Mouse (Mus musculus): ENCODE data around the gene Jun.

Jun gene

DNA sequence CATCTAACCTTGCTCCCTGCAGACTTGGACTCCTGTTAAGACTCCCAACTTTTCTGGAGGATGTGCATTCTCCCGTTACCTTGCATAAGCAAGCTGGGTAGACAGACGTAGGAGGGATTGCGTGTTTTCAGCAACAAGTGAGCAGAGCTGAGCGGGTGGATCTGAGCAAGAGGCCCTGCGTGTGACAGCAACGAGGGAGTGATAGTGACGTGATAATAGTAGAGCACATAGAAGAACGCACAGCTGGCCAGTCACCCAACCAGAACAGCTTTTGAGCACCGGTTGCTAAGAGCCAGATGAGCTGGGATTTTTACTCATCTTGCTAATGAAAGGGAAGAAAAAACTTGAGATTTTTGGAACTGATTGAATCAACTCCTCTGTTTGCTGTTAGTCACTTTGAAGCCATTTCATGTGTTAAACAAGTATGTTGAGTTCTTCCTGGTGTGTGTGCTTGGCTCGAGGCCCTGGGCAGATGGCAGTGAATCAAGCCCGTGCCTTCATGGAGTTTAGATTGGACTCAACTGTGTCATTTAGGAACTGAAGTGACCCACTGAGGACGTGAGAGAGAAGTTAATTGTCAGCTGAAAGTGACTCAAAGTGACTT lies 28.6 kb downstream of the Jun start:
- DNase-seq: no peak

DNA sequence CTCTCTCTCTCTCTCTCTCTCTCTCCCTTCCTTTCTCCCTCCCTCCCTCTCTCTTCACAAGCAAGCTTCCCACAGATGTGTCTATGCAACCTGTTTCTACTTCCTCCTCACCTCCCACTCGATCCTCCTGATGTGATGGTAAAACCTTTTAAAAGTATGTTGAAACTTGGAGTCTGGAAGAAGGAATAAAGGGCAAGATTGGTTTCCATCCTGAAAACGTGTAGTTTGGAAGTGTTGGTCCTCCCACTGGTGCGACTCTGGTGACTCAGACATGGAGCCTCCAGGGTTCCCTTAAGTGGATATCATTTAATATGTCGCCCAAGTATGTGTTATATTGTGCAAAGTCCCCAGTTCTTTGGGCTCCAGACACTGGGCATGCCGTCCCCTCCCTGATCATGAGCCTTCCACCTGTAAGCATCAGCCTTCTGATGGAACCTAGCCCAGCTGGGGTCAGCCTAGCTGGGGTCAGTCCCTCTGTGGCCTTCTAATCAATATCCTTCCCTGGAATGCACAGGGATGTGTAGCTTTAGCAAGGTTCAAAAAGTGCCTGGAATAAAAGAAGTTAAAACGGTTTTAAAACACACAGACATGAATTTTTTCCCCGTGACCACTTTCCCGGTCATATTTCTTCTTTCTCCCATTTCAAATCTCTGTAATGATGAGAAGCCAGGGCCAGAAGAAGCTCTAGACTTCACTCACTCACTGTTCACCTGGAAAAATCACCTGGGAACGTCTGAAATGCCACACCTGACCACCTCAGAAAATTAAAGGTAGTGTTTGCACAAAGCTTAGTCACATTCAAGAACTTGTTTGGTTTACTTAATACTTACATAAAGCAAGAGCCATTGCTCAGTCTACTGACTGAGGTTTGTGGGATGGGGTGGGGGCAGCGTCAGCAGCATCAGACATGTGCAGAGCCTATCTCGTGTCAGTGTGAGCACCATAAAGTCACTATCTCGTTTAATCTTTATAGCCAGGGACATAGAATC lies 30.1 kb downstream of the Jun start:
- no peak for DNase-seq

DNA sequence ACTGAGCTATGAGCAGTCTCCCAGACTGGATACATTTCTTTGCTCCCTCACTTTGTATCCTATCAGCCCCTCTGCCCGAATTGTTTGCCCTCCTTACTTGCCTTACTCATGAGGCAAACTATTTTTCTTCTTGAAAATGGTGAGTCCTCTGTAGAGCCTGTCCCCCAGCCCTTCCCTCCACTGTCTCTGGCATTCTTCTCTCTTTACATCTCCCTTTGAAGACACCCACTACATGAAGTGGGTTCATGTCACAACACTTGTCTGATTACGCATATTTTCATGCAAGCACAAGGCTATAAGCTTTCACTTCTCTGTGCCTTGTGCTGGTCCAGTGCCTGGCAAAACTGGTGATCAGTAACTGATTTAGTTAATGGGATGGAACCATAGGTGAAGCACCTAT lies 31.8 kb downstream of the Jun start:
- no peak for DNase-seq

DNA sequence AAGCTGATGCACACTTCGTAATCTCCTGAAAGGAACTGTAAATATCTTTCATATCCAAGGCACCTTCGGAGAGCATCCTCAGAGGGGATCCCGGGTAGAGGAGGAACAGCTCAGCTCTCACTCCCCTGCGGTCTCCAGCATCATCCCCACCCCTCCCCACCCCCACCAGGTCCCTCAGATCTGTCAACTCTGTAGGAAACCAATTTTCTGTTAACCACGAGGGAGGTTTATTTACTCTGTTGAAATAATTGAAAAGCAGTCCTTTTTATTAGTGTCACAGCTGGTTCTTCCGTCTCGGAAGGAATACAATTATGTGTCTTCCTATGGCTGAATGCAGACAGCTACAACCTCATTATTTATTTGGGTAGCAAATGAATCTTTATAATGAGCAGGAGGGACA lies 33.8 kb downstream of the Jun start:
- DNase-seq: no peak

DNA sequence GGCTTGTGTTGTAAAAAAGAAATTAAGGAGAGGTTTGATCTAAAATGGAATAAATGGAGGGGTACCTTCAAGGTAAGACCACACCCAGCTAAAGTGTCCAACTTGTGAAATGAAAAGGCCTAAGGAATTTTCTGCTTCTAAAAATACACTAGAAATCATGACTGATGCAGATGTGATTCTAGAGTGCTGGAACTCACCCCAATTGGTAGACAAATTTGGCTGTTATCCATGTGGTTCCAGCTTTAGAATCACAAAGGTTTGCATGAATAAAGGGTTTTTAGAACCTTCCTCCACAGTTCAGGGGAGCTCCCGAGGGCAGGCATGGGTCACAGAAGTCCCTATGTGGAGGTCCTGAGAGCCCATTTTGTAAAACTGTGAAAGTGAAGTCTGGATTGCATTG lies 39.3 kb downstream of the Jun start:
- DNase-seq: no peak

DNA sequence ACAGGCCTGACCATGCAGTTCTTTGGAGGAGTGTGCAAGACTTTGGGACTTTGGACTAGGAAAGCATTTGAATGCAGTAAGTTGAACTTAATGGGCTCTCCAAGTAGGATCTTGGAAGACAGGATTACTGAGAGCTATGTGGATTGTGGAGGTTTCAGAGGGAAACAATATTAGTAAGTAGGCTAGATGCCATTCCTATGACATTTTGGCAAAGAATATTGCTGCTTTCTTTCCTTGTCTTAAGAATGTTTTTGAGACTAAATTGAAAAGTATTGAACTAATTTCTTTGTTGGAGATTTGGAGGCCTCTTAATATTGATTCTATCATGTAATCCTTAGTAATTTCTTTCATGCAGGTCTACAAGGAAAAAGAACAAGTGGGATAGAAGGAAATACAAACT lies 39.8 kb downstream of the Jun start:
- DNase-seq: no peak

DNA sequence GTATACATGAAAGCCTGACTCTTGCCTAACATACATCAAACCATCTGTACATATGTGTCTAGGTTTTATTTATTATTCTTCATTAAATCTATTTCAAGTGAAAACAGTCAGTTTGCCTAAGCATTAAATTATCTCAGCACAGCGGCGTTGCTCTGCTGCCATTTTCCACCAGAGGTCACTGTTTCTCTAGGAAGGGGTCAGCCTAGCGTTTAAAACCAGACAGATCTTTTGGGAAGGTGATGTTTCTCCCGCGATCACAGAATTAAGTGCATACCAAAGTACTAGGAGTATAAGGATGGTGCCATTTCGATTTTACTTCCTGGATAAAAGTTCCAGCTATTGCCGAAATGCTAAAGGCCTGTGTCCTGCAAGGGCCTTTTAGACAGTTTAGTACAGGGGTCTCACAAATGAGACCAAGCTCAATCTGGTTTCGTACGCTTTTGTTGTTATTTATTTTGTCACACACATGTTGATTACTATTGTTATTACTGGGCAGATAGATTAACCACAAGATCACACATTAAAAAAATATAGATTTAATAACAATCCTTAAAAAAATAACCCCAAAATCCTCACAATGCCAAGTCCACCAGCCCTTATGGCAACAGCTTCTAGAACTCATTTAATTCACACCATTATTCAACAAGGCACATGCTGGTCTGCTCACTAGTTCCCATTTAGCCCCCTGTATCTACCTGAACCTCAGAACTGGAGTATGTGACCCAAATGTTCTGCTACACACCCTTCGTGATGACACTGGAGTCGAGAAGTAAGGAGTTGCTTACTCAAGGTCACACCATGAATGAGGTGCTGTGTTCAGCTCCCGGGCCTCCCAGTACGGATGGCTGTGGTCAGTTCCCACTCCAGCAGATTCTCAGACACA lies 43.6 kb downstream of the Jun start:
- DNase-seq: peak; percentile 69

DNA sequence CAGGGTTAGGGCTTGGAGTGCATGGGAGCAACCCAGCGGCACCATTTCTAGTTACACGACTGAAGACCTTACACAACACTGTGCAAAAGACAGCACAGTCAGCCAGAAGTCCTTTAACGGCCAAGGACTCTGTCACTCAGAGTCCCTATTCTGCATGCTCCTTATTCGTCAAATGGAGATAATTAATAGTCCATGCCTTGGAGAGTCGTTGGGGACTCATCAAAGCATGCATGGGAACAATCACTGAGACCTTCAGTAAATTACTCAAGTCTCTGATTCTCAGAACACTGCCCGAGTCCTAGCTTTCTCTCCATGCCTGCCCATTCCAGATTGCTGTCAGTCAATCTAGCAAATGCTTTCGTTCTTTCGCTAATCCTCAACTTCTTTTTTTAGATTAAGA lies 44.3 kb downstream of the Jun start:
- no peak for DNase-seq

DNA sequence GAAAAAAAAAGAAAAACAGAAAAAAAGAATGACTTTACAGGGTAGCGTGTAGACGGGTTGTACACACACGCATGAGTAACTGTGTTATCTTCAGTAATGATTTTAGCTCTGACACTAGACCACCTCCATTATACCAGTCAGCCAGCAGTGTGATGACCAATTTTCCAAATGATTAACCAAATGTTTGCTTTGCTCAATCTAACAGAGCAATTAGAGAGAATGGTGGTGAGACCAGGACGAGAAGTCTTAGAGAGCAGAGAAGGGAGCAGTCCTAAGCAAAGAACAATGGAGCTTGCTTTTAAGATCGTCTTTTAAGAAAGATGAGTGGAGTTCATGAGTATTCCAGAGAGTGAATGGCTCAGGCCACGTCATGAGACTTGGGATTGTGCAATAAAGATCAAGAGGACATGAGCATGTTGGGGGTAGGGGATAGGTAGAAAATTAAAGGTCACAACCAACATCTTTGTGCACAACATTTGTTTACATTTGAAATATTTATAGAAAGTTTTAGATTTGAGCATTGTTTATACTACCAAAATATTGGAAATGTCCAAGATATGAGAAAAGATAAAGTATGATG lies 46.7 kb downstream of the Jun start:
- DNase-seq: no peak

DNA sequence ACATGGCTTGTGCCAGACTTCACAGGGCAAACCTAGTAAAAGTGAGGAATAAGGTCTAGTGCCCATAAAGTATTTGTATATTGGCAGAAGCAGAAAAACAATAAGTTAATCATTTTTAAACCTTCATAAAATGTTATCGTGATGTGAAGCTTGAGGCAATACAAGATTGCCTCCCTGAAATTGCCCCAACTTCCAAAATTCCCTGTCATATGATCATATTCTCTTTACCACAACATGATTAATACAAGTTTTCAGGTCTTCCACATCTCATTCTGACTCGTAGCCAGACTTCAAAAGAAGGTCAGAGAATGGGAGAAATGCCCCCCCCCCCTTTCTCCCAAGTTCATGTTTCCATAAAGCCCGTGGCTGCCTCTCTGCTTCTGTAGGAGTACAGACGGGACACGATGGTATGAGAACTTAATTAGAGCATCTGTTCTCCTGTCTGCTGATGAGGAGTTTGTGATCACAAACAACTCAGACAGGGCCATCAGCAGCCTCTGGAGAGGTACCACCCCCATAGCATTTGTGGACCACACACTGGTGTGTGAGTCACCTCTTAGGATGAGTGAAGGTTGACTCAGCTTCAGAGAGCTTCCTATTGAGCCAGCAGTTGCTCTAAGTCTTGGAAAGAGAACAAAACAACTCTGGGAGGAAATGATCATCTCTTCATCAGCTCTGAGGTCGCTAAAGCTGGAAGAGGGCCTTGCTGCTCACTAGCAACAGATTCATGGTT lies 50.8 kb downstream of the Jun start:
- DNase-seq: no peak

DNA sequence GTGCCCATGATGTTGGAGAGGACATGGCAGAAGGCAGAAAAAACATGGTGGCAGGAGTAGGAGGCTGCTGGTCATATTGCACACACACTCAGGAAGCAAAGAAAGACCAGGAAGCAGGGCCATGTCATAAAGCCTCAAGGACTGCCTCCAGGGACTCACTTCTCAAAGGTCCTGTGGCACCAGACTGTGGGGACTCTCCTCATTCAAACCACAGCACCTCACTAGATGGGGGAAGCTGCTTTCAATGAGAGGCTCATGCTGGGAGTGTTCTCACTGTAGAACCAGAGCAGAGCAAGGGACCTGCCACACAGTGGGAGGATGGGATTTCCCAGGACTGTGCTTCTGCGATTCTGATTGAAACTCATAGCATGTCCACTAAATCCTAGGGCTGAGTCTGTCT lies 51.9 kb downstream of the Jun start:
- no peak for DNase-seq

DNA sequence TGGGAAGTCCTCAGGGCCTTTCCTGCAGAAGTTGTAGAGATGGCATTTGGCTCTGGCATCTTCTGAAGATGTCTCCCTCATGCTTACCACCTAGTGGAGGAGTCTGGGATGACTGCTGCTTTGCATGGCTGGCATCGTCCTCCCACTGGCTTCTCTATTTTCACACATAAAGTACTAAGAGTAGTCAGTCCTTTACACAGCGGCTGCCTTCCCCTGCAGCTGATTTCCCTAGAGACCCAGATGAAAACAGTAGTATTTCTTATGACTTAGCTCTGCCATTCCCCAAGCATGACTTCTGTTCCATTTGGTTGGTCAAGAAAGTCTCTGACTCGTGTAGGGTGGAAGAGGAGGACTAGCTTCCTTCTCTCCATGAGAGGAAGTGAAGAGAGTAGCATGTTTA lies 52.8 kb downstream of the Jun start:
- no peak for DNase-seq
